Comparison of ENCODE assay signal across 24 mouse cellular contexts in the genomic region with DNA sequence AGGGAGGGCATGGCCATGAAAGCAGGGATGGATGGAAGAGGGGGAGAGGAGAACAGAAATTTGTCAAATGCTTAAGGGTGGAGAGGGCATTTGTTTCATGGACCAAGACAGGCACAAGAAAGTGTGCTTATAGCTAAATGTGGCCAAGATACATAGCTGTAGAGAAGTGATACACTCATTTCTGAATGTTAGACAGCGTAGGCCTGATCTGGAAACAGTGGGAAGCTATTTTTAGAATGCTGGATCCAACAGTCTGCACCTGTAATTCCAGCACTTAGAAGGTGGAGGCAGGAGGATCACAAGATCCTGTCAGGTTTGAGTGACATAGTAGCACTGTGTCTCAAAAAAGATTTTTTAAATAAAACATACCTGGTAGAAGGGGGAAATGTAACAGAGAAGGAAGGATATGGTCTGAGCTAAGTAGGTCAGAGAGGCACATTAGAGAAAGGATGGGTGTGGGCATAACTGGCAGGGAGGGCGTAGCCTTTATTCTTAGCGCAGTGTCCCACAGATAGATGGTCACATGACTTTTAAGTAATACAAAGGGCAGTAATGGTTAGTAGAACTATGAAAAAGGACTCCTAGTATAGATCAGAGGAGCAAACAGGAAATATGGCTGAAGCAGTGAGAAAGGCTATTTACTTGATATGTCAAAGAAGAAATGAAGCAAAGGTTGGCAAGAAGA.
DNase-seq lines count a peak whose midpoint lies in the region; ATAC-seq lines count a peak whose summit lies in the region.
"Had no signal": no experiment of that assay in that cellular context is flagged by ENCODE, and none has a peak within 500 bp of the region (broad histone marks: within the 10 kb centered on the region; RNA-seq: fewer than 3 reads in every experiment).

No protein-coding gene starts in this region.

- H3K9me3 ChIP-seq in heart, embryonic 14.5 days (ENCODE audit: control insufficient read depth, low read length), result no peaks in the 10 kb centered on the region
- H3K9me3 ChIP-seq: embryonic facial prominence, embryonic 12.5 days; forebrain, embryonic 15.5 days; heart, embryonic 12.5 days; hindbrain, embryonic 15.5 days; limb, embryonic 15.5 days; midbrain, embryonic 12.5 days; neural tube, embryonic 13.5 days had no signal

- WGBS in heart, embryonic 14.5 days, result 61% methylated on average over 3 of the region's 3 CpGs

- no peaks in the 10 kb centered on the region for H3K27me3 ChIP-seq in heart, embryonic 14.5 days (ENCODE audit: control insufficient read depth, insufficient read depth, low read length)
- H3K27me3 ChIP-seq: embryonic facial prominence, embryonic 12.5 days; forebrain, embryonic 15.5 days; heart, embryonic 12.5 days; hindbrain, embryonic 15.5 days; limb, embryonic 15.5 days; midbrain, embryonic 12.5 days; neural tube, embryonic 13.5 days had no signal

- peaks cover 47% of the 10 kb centered on the region for H3K36me3 ChIP-seq in heart, embryonic 14.5 days (ENCODE audit: control insufficient read depth, insufficient read depth, low read length)

- intact Hi-C loops in heart, postnatal 14 days (cut with DNase I), result no loop called here

- no peak overlapping the region for H3K9ac ChIP-seq in heart, embryonic 14.5 days (ENCODE audit: low read length)
- H3K9ac ChIP-seq: embryonic facial prominence, embryonic 12.5 days; forebrain, embryonic 15.5 days; heart, embryonic 12.5 days; hindbrain, embryonic 15.5 days; limb, embryonic 15.5 days; midbrain, embryonic 12.5 days; neural tube, embryonic 13.5 days had no signal

- no peak overlapping the region for H3K4me3 ChIP-seq in heart, embryonic 14.5 days (ENCODE audit: control insufficient read depth in 1 of 2, insufficient read depth in 1 of 2, low read depth in 1 of 2, low read length in 2 of 2)
- H3K4me3 ChIP-seq: embryonic facial prominence, embryonic 12.5 days; erythroblast, embryonic 14.5 days; forebrain, embryonic 15.5 days; heart, embryonic 12.5 days; hindbrain, embryonic 15.5 days; limb, embryonic 15.5 days; midbrain, embryonic 12.5 days; neural tube, embryonic 13.5 days had no signal

- H3K4me1 ChIP-seq in heart, embryonic 14.5 days (ENCODE audit: control insufficient read depth in 2 of 2, insufficient read depth in 2 of 2, low read length in 2 of 2), result peaks cover 0 to 7% of the 10 kb centered on the region in 2 experiments; a peak in 2 of 4 replicates
- H3K4me1 ChIP-seq: embryonic facial prominence, embryonic 12.5 days; forebrain, embryonic 15.5 days; hindbrain, embryonic 15.5 days; limb, embryonic 15.5 days; midbrain, embryonic 12.5 days; neural tube, embryonic 13.5 days had no signal

- H3K4me2 ChIP-seq in heart, embryonic 14.5 days (ENCODE audit: low read length), result no peak overlapping the region
- H3K4me2 ChIP-seq: embryonic facial prominence, embryonic 12.5 days; forebrain, embryonic 15.5 days; heart, embryonic 12.5 days; hindbrain, embryonic 15.5 days; limb, embryonic 15.5 days; midbrain, embryonic 12.5 days; neural tube, embryonic 13.5 days had no signal

- 0 out of 4 replicates have a peak overlapping the region, but pooled peaks have one; percentile 4 to 9 for H3K27ac ChIP-seq in heart, embryonic 14.5 days (replicated peaks in 1 of 2; ENCODE audit: control insufficient read depth in 1 of 2, insufficient read depth in 1 of 2, low read depth in 2 of 2, low read length in 2 of 2)
- H3K27ac ChIP-seq: embryonic facial prominence, embryonic 12.5 days; forebrain, embryonic 15.5 days; hindbrain, embryonic 15.5 days; limb, embryonic 15.5 days; midbrain, embryonic 12.5 days; neural tube, embryonic 13.5 days had no signal

- no peak for ATAC-seq in heart, embryonic 14.5 days (ENCODE audit: insufficient number of reproducible peaks, insufficient read depth, low FRiP score, low read depth)
- ATAC-seq in megakaryocyte progenitor cell, adult 5-6 weeks (replicated peaks; ENCODE audit: poor library complexity), result 0 out of 2 replicates have a peak, but pooled peaks have one; percentile 31
- ATAC-seq: forebrain, embryonic 15.5 days had no signal

- no peak for DNase-seq in heart, postnatal 14 days
- DNase-seq in CD4-positive, CD25-positive, alpha-beta regulatory T cell, adult 2 months (ENCODE audit: low read depth, low spot score), result peak; percentile 7
- peak; percentile 65 for DNase-seq in brain, adult 2 months (ENCODE audit: low read depth, low spot score)
- no peak for DNase-seq in urinary bladder, postnatal 14 days (ENCODE audit: low spot score)
- no peak for DNase-seq in ovary, postnatal 36 days (ENCODE audit: low spot score)
- DNase-seq: adrenal gland, adult 2 months; B cell, adult 2 months; cerebellum, adult 9-11 months; heart, postnatal 4 days; kidney, adult 11 months; kidney, postnatal 10 days; lung, postnatal 36 days; spleen, adult 18-20 months; thymus, adult 18-20 months had no signal

Comparison
In these comparisons a context has a peak if more than half of its experiments do, and no peak if none do; other contexts are left out.
1. DNase-seq: peak in CD4-positive, CD25-positive, alpha-beta regulatory T cell, adult 2 months (single experiment) and brain, adult 2 months (single experiment); none in heart, postnatal 14 days (0 of 2), urinary bladder, postnatal 14 days (single experiment) and ovary, postnatal 36 days (single experiment).